Mouse (Mus musculus) CH12.LX (cell line): Measurements from ENCODE around the gene Stxbp5l. TPM values are rescaled to one million over a fixed set of nuclear protein-coding genes. Genes with fewer than 3 reads are reported as not detected.

Experiments
- DNase-seq: peaks from one replicate; pipeline ENCODE4 v3.0.0-alpha.2; 2013; ENCODE audit errors: extremely low read depth
- H3K27ac ChIP-seq: 2 replicates; pipeline ENCODE4 v1.5.1; 2012; ENCODE audit warnings: low read depth, mild to moderate bottlenecking, control low read depth, moderate library complexity; ENCODE audit not compliant: insufficient read depth
- H3K27me3 ChIP-seq: replicated peaks from 2 replicates; pipeline ENCODE3; 2012; ENCODE audit warnings: inconsistent platforms
- H3K36me3 ChIP-seq, 2 experiments: replicated peaks in 1 of 2; 2 replicates each; pipeline versions ENCODE3 to v1.6.1; 2012; ENCODE audit warnings: inconsistent platforms in 1 of 2, low read length in 1 of 2, mild to moderate bottlenecking in 1 of 2, mixed read lengths in 1 of 2, moderate library complexity in 1 of 2; ENCODE audit not compliant: control insufficient read depth in 1 of 2, insufficient read depth in 1 of 2
- H3K4me1 ChIP-seq, 2 experiments: 2 replicates each; pipeline ENCODE4 v1.6.1; 2012; ENCODE audit warnings: inconsistent platforms in 1 of 2, moderate library complexity in 1 of 2; ENCODE audit not compliant: insufficient read depth in 2 of 2, control insufficient read depth in 1 of 2
- H3K4me2 ChIP-seq: 2 replicates; pipeline ENCODE4 v1.6.1; 2012; ENCODE audit warnings: low read depth, mild to moderate bottlenecking, control low read depth; ENCODE audit not compliant: poor library complexity, insufficient read depth, severe bottlenecking
- H3K4me3 ChIP-seq, 3 experiments: fragments of 150-350 bp in 1 of 3; sonication (generic) in 1 of 3; replicated peaks in 1 of 3; 2 replicates each; pipeline versions ENCODE3 to v1.5.1; 2011 to 2012; ENCODE audit warnings: low read depth in 2 of 3, low read length in 2 of 3, mild to moderate bottlenecking in 2 of 3, moderate library complexity in 2 of 3, control low read depth in 1 of 3, improper control_type of control experiment in 1 of 3, inconsistent platforms in 1 of 3, mixed read lengths in 1 of 3; ENCODE audit not compliant: poor library complexity in 1 of 3
- H3K79me2 ChIP-seq: replicated peaks from 2 replicates; pipeline ENCODE4 v1.6.1; 2012; ENCODE audit warnings: mild to moderate bottlenecking, moderate library complexity; ENCODE audit not compliant: control insufficient read depth, poor library complexity, insufficient read depth, severe bottlenecking; ENCODE audit errors: extremely low read depth
- H3K9ac ChIP-seq: 2 replicates; pipeline ENCODE4 v1.6.1; 2012; ENCODE audit warnings: low read depth, mild to moderate bottlenecking, control low read depth, moderate library complexity; ENCODE audit not compliant: insufficient read depth
- H3K9me3 ChIP-seq: replicated peaks from 2 replicates; pipeline ENCODE3; 2012; ENCODE audit warnings: low read length, inconsistent platforms, mixed read lengths
- BHLHE40 ChIP-seq: IDR thresholded peaks from 2 replicates; pipeline ENCODE4 v1.6.1; 2011; ENCODE audit warnings: mild to moderate bottlenecking, low read depth, low read length, improper control_type of control experiment
- CHD2 ChIP-seq: IDR thresholded peaks from 2 replicates; pipeline ENCODE4 v1.6.1; 2011; ENCODE audit warnings: low read length, improper control_type of control experiment
- CTCF ChIP-seq, 2 experiments: IDR thresholded peaks in 1 of 2; conservative IDR thresholded peaks in 1 of 2; 2 replicates each; pipeline ENCODE4 v1.5.1; 2011 to 2012; ENCODE audit warnings: low read depth in 2 of 2, low read length in 2 of 2, improper control_type of control experiment in 1 of 2, inconsistent platforms in 1 of 2, mild to moderate bottlenecking in 1 of 2, moderate library complexity in 1 of 2
- ELF1 ChIP-seq: IDR thresholded peaks from 2 replicates; pipeline ENCODE4 v1.6.1; 2014; ENCODE audit warnings: low read depth, mild to moderate bottlenecking, inconsistent platforms, low read length, improper control_type of control experiment
- EP300 ChIP-seq: IDR thresholded peaks from 2 replicates; pipeline ENCODE4 v1.6.1; 2011; ENCODE audit warnings: low read length, improper control_type of control experiment
- ETS1 ChIP-seq: conservative IDR thresholded peaks from 2 replicates; pipeline ENCODE4 v1.6.1; 2012; ENCODE audit warnings: low read depth, mild to moderate bottlenecking, inconsistent platforms, low read length, improper control_type of control experiment, moderate library complexity
- GABPA ChIP-seq: IDR thresholded peaks from 2 replicates; pipeline ENCODE4 v1.6.1; 2012; ENCODE audit warnings: low read depth, low read length, improper control_type of control experiment, inconsistent platforms; ENCODE audit not compliant: insufficient replicate concordance
- IRF4 ChIP-seq: IDR thresholded peaks from 2 replicates; pipeline ENCODE4 v1.6.1; 2014; ENCODE audit warnings: low read depth, mild to moderate bottlenecking, inconsistent platforms, low read length, improper control_type of control experiment
- JUN ChIP-seq: IDR thresholded peaks from 2 replicates; pipeline ENCODE4 v1.6.1; 2011; ENCODE audit warnings: low read depth, mild to moderate bottlenecking, low read length, improper control_type of control experiment, moderate library complexity; ENCODE audit not compliant: insufficient read depth
- JUND ChIP-seq: conservative IDR thresholded peaks from 2 replicates; pipeline ENCODE4 v1.6.1; 2011; ENCODE audit warnings: low read depth, low read length, improper control_type of control experiment
- PAX5 ChIP-seq: IDR thresholded peaks from 2 replicates; pipeline ENCODE4 v1.6.1; 2012; ENCODE audit warnings: low read length, inconsistent platforms, mixed read lengths
- POLR2A ChIP-seq: IDR thresholded peaks from 2 replicates; pipeline ENCODE4 v1.6.1; 2011; ENCODE audit warnings: low read depth, mild to moderate bottlenecking, improper control_type of control experiment, low read length
- POLR2AphosphoS2 ChIP-seq: IDR thresholded peaks from 2 replicates; pipeline ENCODE4 v1.6.1; 2011; ENCODE audit warnings: low read depth, low read length, improper control_type of control experiment
- RAD21 ChIP-seq: IDR thresholded peaks from 2 replicates; pipeline ENCODE4 v1.6.1; 2011; ENCODE audit warnings: low read depth, mild to moderate bottlenecking, low read length, improper control_type of control experiment, moderate library complexity
- TCF12 ChIP-seq: IDR thresholded peaks from 2 replicates; pipeline ENCODE4 v1.6.1; 2014; ENCODE audit warnings: low read depth, mild to moderate bottlenecking, inconsistent platforms, low read length, improper control_type of control experiment
- USF1 ChIP-seq: IDR thresholded peaks from 2 replicates; pipeline ENCODE4 v1.6.1; 2014; ENCODE audit warnings: low read depth, mild to moderate bottlenecking, inconsistent platforms, low read length, improper control_type of control experiment
- ZC3H11A ChIP-seq: IDR thresholded peaks from 2 replicates; pipeline ENCODE4 v1.6.1; 2012; ENCODE audit warnings: low read depth, mild to moderate bottlenecking, inconsistent platforms, low read length, improper control_type of control experiment
- ZMIZ1 ChIP-seq: IDR thresholded peaks from 2 replicates; pipeline ENCODE4 v1.6.1; 2012; ENCODE audit warnings: low read depth, mild to moderate bottlenecking, inconsistent platforms, low read length, improper control_type of control experiment
- ZNF384 ChIP-seq: IDR thresholded peaks from 2 replicates; pipeline ENCODE4 v1.6.1; 2012; ENCODE audit warnings: low read depth, low read length, improper control_type of control experiment, inconsistent platforms
- dilution Hi-C: fragments of 300-500 bp; cut with MboI; formaldehyde crosslinking; loops from 2 replicates; pipeline ENCODE4 v1.14.3; 2020; ENCODE audit warnings: low sequenced_read_pairs; ENCODE audit not compliant: extremely low pct_unique_long_range_greater_than_20kb, extremely low pct_ligation_motif_present
- in situ Hi-C: fragments of 300-500 bp; cut with MboI; formaldehyde crosslinking; loops from 3 replicates; pipeline ENCODE4 v1.14.3; 2019; ENCODE audit warnings: low sequenced_read_pairs, low pct_ligation_motif_present, low pct_unique_long_range_greater_than_20kb, mixed read lengths
- polyA plus RNA-seq: library from polyadenylated mRNA; unstranded; fragments of >175 nt; gene quantifications from 2 replicates; pipeline ENCODE4 v1.2.1, GENCODE M21; 2012; ENCODE audit warnings: low read depth; ENCODE audit not compliant: insufficient read length
- total RNA-seq, 2 experiments: library from RNA; depleted of rRNA; stranded (reverse); fragments of 300-350 nt in 1 of 2; fragments of >200 nt in 1 of 2; gene quantifications; 2 replicates each; pipeline ENCODE4 v1.2.3; 2012 to 2014

The Stxbp5l gene
- total and polyA plus RNA-seq, 3 experiments: 0.09 to 0.24 (median 0.13) TPM

DNA sequence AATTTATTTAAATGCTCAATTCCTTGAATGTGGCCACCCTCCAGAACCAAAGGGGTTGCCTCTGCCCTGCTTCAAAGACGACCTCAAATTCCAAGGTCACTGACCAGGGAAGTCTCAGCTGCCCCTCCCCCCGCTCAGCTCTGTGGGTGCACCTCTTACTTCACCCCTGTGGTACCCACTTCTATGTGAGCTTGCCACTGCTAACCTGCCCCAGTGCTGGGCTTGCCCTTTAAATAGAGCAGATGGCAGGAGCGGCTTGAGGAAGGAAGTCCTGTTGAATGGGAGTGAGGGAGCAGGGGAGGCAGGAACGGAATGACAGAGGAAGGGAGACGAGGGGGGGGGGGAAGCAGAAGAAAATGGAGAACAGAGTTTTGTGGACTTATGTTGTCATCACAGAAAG lies 276.0 kb downstream of the Stxbp5l start:
- no peak overlapping the region for H3K27ac ChIP-seq
- H3K79me2 ChIP-seq: no peaks in the 10 kb centered on the region
- 0 out of 4 replicates have a peak, but pooled peaks cover 2% of the 10 kb centered on the region in 2 experiments for H3K4me1 ChIP-seq
- no peak overlapping the region for H3K9ac ChIP-seq
- dilution Hi-C loops: no loop called here
- no peak for DNase-seq
- no peaks in the 10 kb centered on the region for H3K36me3 ChIP-seq
- no peaks in the 10 kb centered on the region for H3K9me3 ChIP-seq
- in situ Hi-C loops: loop anchor here (25.0 kb wide), 2 partner anchors 579 to 729 kb away; no protein-coding TSS in a partner anchor
- TF ChIP-seq POLR2A (no peak), ZNF384 (no peak), RAD21 (no peak), CTCF (conservative IDR thresholded peaks at IDR 0.05 in 1 of 2, IDR thresholded peaks at IDR 0.05 in 1 of 2; ENCODE audit: low read depth in 2 of 2, low read length in 2 of 2) (no peak), BHLHE40 (no peak), ELF1 (no peak), GABPA (no peak), CHD2 (no peak), USF1 (no peak), POLR2AphosphoS2 (no peak), ZC3H11A (no peak), JUND (no peak), PAX5 (no peak), ZMIZ1 (no peak)
- H3K4me2 ChIP-seq: no peak overlapping the region
- no peaks in the 10 kb centered on the region for H3K27me3 ChIP-seq
- H3K4me3 ChIP-seq: no peak overlapping the region

DNA sequence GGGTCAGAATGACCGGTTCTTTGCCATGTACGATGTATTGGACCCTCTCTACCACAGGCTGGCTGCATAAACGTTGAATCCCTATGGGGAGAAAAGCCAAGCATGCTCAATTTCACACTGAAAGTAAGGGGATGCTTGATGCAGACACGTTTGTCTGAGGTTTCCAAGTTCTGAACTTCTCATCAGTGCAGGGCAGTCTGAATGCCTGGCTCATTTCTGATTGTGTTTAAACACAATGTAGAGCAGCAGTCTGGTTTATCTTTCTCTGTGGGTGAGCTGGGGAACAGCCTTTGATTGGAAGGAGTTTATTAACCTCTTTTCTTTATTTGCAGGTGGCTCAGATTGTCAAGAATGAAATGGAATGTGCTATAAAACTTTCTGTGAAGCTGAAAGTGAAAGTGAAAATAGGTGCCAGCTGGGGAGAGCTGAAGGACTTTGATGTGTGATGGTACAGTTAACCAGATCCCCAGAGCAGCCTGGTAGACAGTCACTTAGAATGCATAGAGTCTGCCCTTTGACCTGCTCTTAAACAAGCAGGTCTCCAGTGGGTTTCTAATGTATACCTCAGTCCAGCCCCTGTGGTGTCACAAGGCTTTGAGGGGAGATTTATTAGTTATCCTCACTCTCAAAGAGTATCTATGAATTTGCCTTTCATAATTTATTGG lies 290.5 kb downstream of the Stxbp5l start:
- Histone ChIP-seq H3K36me3 (peaks cover 27 to 76% of the 10 kb centered on the region in 2 experiments), H3K27ac (peak overlapping the region; percentile 43)

More for the DNA sequence above, 290.5 kb downstream of the Stxbp5l start:
- dilution Hi-C loops (no loop called here), in situ Hi-C loops (no loop called here)
- Histone ChIP-seq H3K27me3 (no peaks in the 10 kb centered on the region), H3K4me3 (peak overlapping the region in 1 of 3 experiments; percentile 11), H3K79me2 (no peaks in the 10 kb centered on the region), H3K9ac (peak overlapping the region; percentile 75), H3K4me1 (peaks cover 8 to 20% of the 10 kb centered on the region in 2 experiments; a peak in 3 of 4 replicates), H3K9me3 (no peaks in the 10 kb centered on the region), H3K4me2 (peak overlapping the region; percentile 97)
- TF ChIP-seq JUN: no peak
- TF ChIP-seq ETS1: peak; percentile 70
- peak; percentile 80 for TF ChIP-seq IRF4
- TF ChIP-seq CHD2: no peak
- TF ChIP-seq EP300: peak; percentile 72; the same call in 1 of the 2 replicates
- peak; percentile 41; the same call in 1 of the 2 replicates for TF ChIP-seq TCF12
- DNase-seq: peak; percentile 42
